Mouse (Mus musculus) MEL (cell line): ENCODE measurements around the gene Hmgcl. TPM values are rescaled to one million over a fixed set of nuclear protein-coding genes. Genes with fewer than 3 reads are reported as not detected.

ENCODE experiments used
- DNase-seq: peaks from one replicate; pipeline ENCODE4 v3.0.0; 2011; ENCODE audit warnings: low read depth, low spot score
- H3K27ac ChIP-seq: 2 replicates; pipeline ENCODE4 v1.5.1; 2012; ENCODE audit warnings: low read depth, mild to moderate bottlenecking, control low read depth, low read length, moderate library complexity; ENCODE audit not compliant: control insufficient read depth
- H3K27me3 ChIP-seq, 2 experiments: fragments of 150-350 bp in 1 of 2; sonication (generic) in 1 of 2; 2 replicates each; pipeline ENCODE4 v1.6.1; 2012; ENCODE audit warnings: low read length in 2 of 2, mild to moderate bottlenecking in 2 of 2, improper control_type of control experiment in 1 of 2, moderate library complexity in 1 of 2; ENCODE audit not compliant: insufficient read depth in 2 of 2, control insufficient read depth in 1 of 2
- H3K36me3 ChIP-seq, 2 experiments: 2 replicates each; pipeline ENCODE4 v1.6.1; 2012 to 2014; ENCODE audit warnings: low read length in 2 of 2, improper control_type of control experiment in 1 of 2, inconsistent platforms in 1 of 2, mild to moderate bottlenecking in 1 of 2; ENCODE audit not compliant: insufficient read depth in 2 of 2, control insufficient read depth in 1 of 2
- H3K4me1 ChIP-seq, 2 experiments: fragments of 150-350 bp in 1 of 2; sonication (generic) in 1 of 2; 2 replicates each; pipeline ENCODE4 v1.6.1; 2012; ENCODE audit warnings: low read length in 2 of 2, improper control_type of control experiment in 1 of 2, mild to moderate bottlenecking in 1 of 2; ENCODE audit not compliant: insufficient read depth in 2 of 2, control insufficient read depth in 1 of 2
- H3K4me3 ChIP-seq, 2 experiments: fragments of 150-350 bp in 1 of 2; sonication (generic) in 1 of 2; 2 replicates each; pipeline ENCODE4 v1.5.1; 2012; ENCODE audit warnings: low read depth in 2 of 2, low read length in 2 of 2, mild to moderate bottlenecking in 2 of 2, moderate library complexity in 2 of 2, control low read depth in 1 of 2, improper control_type of control experiment in 1 of 2; ENCODE audit not compliant: control insufficient read depth in 1 of 2, insufficient read depth in 1 of 2
- H3K79me2 ChIP-seq: 2 replicates; pipeline ENCODE4 v1.6.1; 2012; ENCODE audit warnings: mild to moderate bottlenecking, low read length, moderate library complexity; ENCODE audit not compliant: control insufficient read depth, poor library complexity, insufficient read depth
- H3K9ac ChIP-seq: 2 replicates; pipeline ENCODE4 v1.6.1; 2012; ENCODE audit warnings: low read depth, mild to moderate bottlenecking, control low read depth, low read length, moderate library complexity; ENCODE audit not compliant: control insufficient read depth, poor library complexity, severe bottlenecking
- H3K9me3 ChIP-seq: fragments of 150-350 bp; sonication (generic); replicated peaks from 2 replicates; pipeline ENCODE4 v1.6.1; 2012; ENCODE audit warnings: mild to moderate bottlenecking, low read length, improper control_type of control experiment, moderate library complexity; ENCODE audit not compliant: insufficient read depth
- CHD2 ChIP-seq: IDR thresholded peaks from 2 replicates; pipeline ENCODE4 v1.6.1; 2011; ENCODE audit warnings: low read length, improper control_type of control experiment
- E2F4 ChIP-seq: IDR thresholded peaks from 2 replicates; pipeline ENCODE4 v1.6.1; 2011; ENCODE audit warnings: low read depth, low read length, improper control_type of control experiment, borderline replicate concordance
- ELF1 ChIP-seq: IDR thresholded peaks from 2 replicates; pipeline ENCODE4 v1.6.1; 2014; ENCODE audit warnings: low read depth, mild to moderate bottlenecking, inconsistent platforms, low read length, improper control_type of control experiment, moderate library complexity
- EP300 ChIP-seq, 2 experiments: IDR thresholded peaks; 2 replicates each; pipeline ENCODE4 v1.6.1; 2011; ENCODE audit warnings: improper control_type of control experiment in 2 of 2, low read length in 2 of 2, low read depth in 1 of 2, mild to moderate bottlenecking in 1 of 2
- ETS1 ChIP-seq: IDR thresholded peaks from 2 replicates; pipeline ENCODE4 v1.6.1; 2012; ENCODE audit warnings: low read depth, mild to moderate bottlenecking, inconsistent platforms, low read length, improper control_type of control experiment, moderate library complexity
- GABPA ChIP-seq: IDR thresholded peaks from 2 replicates; pipeline ENCODE4 v1.6.1; 2012; ENCODE audit warnings: low read depth, mild to moderate bottlenecking, inconsistent platforms, low read length, improper control_type of control experiment, moderate library complexity
- GATA1 ChIP-seq: IDR thresholded peaks from 2 replicates; pipeline ENCODE4 v1.6.1; 2011; ENCODE audit warnings: low read depth, low read length, improper control_type of control experiment
- HCFC1 ChIP-seq: IDR thresholded peaks from 2 replicates; pipeline ENCODE4 v1.6.1; 2012; ENCODE audit warnings: low read depth, mild to moderate bottlenecking, inconsistent platforms, low read length, improper control_type of control experiment, moderate library complexity
- JUND ChIP-seq: IDR thresholded peaks from 2 replicates; pipeline ENCODE4 v1.6.1; 2011; ENCODE audit warnings: low read depth, mild to moderate bottlenecking, improper control_type of control experiment, low read length
- KAT2A ChIP-seq: conservative IDR thresholded peaks from 2 replicates; pipeline ENCODE4 v1.6.1; 2012; ENCODE audit warnings: low read depth, low read length, improper control_type of control experiment, inconsistent platforms
- MAX ChIP-seq: IDR thresholded peaks from 2 replicates; pipeline ENCODE4 v1.6.1; 2011; ENCODE audit warnings: low read length, improper control_type of control experiment
- MAZ ChIP-seq: IDR thresholded peaks from 2 replicates; pipeline ENCODE4 v1.6.1; 2012; ENCODE audit warnings: low read depth, mild to moderate bottlenecking, inconsistent platforms, low read length, improper control_type of control experiment
- MEF2A ChIP-seq: IDR thresholded peaks from 2 replicates; pipeline ENCODE4 v1.6.1; 2014; ENCODE audit warnings: low read depth, mild to moderate bottlenecking, inconsistent platforms, low read length, improper control_type of control experiment; ENCODE audit not compliant: poor library complexity, insufficient replicate concordance, severe bottlenecking; ENCODE audit errors: extremely low read depth
- MXI1 ChIP-seq: IDR thresholded peaks from 2 replicates; pipeline ENCODE4 v1.6.1; 2011; ENCODE audit warnings: mild to moderate bottlenecking, low read depth, low read length, improper control_type of control experiment
- MYB ChIP-seq: IDR thresholded peaks from 2 replicates; pipeline ENCODE4 v1.6.1; 2011; ENCODE audit warnings: mild to moderate bottlenecking, low read depth, low read length, improper control_type of control experiment
- NELFE ChIP-seq: IDR thresholded peaks from 2 replicates; pipeline ENCODE4 v1.6.1; 2011; ENCODE audit warnings: low read depth, low read length, improper control_type of control experiment
- NRF1 ChIP-seq: IDR thresholded peaks from 2 replicates; pipeline ENCODE4 v1.6.1; 2014; ENCODE audit warnings: low read depth, mild to moderate bottlenecking, inconsistent platforms, low read length, improper control_type of control experiment, moderate library complexity; ENCODE audit not compliant: poor library complexity, insufficient read depth, severe bottlenecking
- POLR2A ChIP-seq, 2 experiments: IDR thresholded peaks; 2 replicates each; pipeline ENCODE4 v1.6.1; 2011 to 2012; ENCODE audit warnings: low read length in 2 of 2, mild to moderate bottlenecking in 2 of 2, control low read depth in 1 of 2, improper control_type of control experiment in 1 of 2, low read depth in 1 of 2, moderate library complexity in 1 of 2; ENCODE audit not compliant: control insufficient read depth in 1 of 2, insufficient read depth in 1 of 2, poor library complexity in 1 of 2
- POLR2AphosphoS2 ChIP-seq: IDR thresholded peaks from 2 replicates; pipeline ENCODE4 v1.6.1; 2011; ENCODE audit warnings: low read length, improper control_type of control experiment
- POLR2AphosphoS5 ChIP-seq: IDR thresholded peaks from 2 replicates; pipeline ENCODE4 v1.6.1; 2012; ENCODE audit warnings: low read depth, borderline replicate concordance, mild to moderate bottlenecking, inconsistent platforms, low read length, moderate library complexity, mixed read lengths
- RCOR1 ChIP-seq: IDR thresholded peaks from 2 replicates; pipeline ENCODE4 v1.6.1; 2012; ENCODE audit warnings: low read depth, mild to moderate bottlenecking, inconsistent platforms, low read length, improper control_type of control experiment
- SIN3A ChIP-seq: IDR thresholded peaks from 2 replicates; pipeline ENCODE4 v1.6.1; 2012; ENCODE audit warnings: low read length, improper control_type of control experiment, inconsistent platforms
- SMC3 ChIP-seq: IDR thresholded peaks from 2 replicates; pipeline ENCODE4 v1.6.1; 2011; ENCODE audit warnings: low read depth, low read length, improper control_type of control experiment
- TAL1 ChIP-seq: IDR thresholded peaks from 2 replicates; pipeline ENCODE4 v1.6.1; 2012; ENCODE audit warnings: mild to moderate bottlenecking, inconsistent platforms, low read length, moderate library complexity, mixed read lengths
- TBP ChIP-seq: IDR thresholded peaks from 2 replicates; pipeline ENCODE4 v1.8.0; 2011; ENCODE audit warnings: low read depth, low read length, improper control_type of control experiment
- TCF12 ChIP-seq: IDR thresholded peaks from 2 replicates; pipeline ENCODE4 v1.6.1; 2014; ENCODE audit warnings: low read depth, mild to moderate bottlenecking, inconsistent platforms, low read length, improper control_type of control experiment, moderate library complexity
- USF1 ChIP-seq: IDR thresholded peaks from 2 replicates; pipeline ENCODE4 v1.6.1; 2014; ENCODE audit warnings: low read depth, mild to moderate bottlenecking, inconsistent platforms, low read length, improper control_type of control experiment, moderate library complexity
- USF2 ChIP-seq, 2 experiments: IDR thresholded peaks; 2 replicates each; pipeline ENCODE4 v1.6.1; 2011 to 2012; ENCODE audit warnings: improper control_type of control experiment in 2 of 2, low read length in 2 of 2, borderline replicate concordance in 1 of 2, inconsistent platforms in 1 of 2, low read depth in 1 of 2, mild to moderate bottlenecking in 1 of 2; ENCODE audit not compliant: insufficient read depth in 1 of 2
- ZC3H11A ChIP-seq: IDR thresholded peaks from 2 replicates; pipeline ENCODE4 v1.6.1; 2012; ENCODE audit warnings: low read depth, mild to moderate bottlenecking, inconsistent platforms, low read length, improper control_type of control experiment
- ZKSCAN1 ChIP-seq: IDR thresholded peaks from 2 replicates; pipeline ENCODE4 v1.6.1; 2012; ENCODE audit warnings: low read depth, mild to moderate bottlenecking, inconsistent platforms, low read length, improper control_type of control experiment, moderate library complexity
- ZMIZ1 ChIP-seq: IDR thresholded peaks from 2 replicates; pipeline ENCODE4 v1.6.1; 2012; ENCODE audit warnings: low read depth, mild to moderate bottlenecking, inconsistent platforms, low read length, improper control_type of control experiment, moderate library complexity
- ZNF384 ChIP-seq: IDR thresholded peaks from 2 replicates; pipeline ENCODE4 v1.6.1; 2012; ENCODE audit warnings: low read depth, mild to moderate bottlenecking, inconsistent platforms, low read length, improper control_type of control experiment
- polyA plus RNA-seq, 2 experiments: library from polyadenylated mRNA; stranded (reverse) in 1 of 2; unstranded in 1 of 2; fragments of >175 nt in 1 of 2; fragments of >200 nt in 1 of 2; gene quantifications; 2 replicates each; pipeline versions ENCODE4 v1.2.1 to v1.2.4; 2012; ENCODE audit warnings: low replicate concordance in 2 of 2, low read depth in 1 of 2; ENCODE audit not compliant: insufficient read length in 2 of 2, insufficient read depth in 1 of 2, missing spikeins in 1 of 2
- total RNA-seq: library from RNA; depleted of rRNA; stranded (reverse); fragments of 300-350 nt; gene quantifications from 2 replicates; pipeline ENCODE4 v1.2.3, GENCODE M21; 2012; rRNA removed

The Hmgcl gene
- total RNA-seq, result 48.5 and 48.7 TPM in 2 replicates
- polyA plus RNA-seq, result 10 to 100 TPM in 1 of 2 experiments, not detected in 1; 66.5 TPM

DNA sequence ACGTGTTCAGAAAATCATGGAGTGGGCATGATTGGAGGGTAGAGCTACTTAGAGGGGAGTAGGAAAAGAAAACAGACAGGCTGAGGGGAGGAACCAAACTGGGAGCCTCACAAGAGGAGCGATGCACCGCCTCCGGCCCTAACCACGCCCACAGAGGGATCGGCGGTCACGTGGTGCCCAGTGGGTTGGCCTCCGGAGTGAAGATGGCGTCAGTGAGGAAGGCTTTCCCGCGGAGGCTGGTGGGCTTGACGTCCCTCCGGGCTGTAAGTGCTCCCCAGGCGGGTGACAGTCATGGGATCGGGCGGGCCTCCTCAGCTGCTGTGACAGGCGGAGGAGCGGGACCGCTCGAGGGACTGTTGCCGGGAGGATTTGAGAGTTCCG, at the start of gene Hmgcl:
TSS of gene Hmgcl (plus strand) at position 171 of the 381 bp plus-strand sequence.
- Histone ChIP-seq H3K27me3 (no peaks in the 10 kb centered on the region), H3K79me2 (peaks cover 17% of the 10 kb centered on the region), H3K36me3 (peaks cover 3 to 20% of the 10 kb centered on the region in 2 experiments), H3K4me3 (peak within 1 kb of the TSS; percentile 73 to 81), H3K9me3 (no peaks in the 10 kb centered on the region), H3K27ac (peak within 1 kb of the TSS; percentile 43), H3K9ac (peak within 1 kb of the TSS; percentile 73), H3K4me1 (peaks cover 7 to 12% of the 10 kb centered on the region in 2 experiments; a peak in 3 of 4 replicates)
- TF ChIP-seq CHD2 (no peak), JUND (no peak), KAT2A (no peak), MAX (peak; percentile 97), MYB (no peak), RCOR1 (no peak), ETS1 (no peak), MXI1 (no peak), NRF1 (no peak), ZNF384 (no peak), POLR2A (IDR thresholded peaks at IDR 0.05; ENCODE audit: control insufficient read depth in 1 of 2, insufficient read depth in 1 of 2, low read depth in 1 of 2, low read length in 2 of 2, poor library complexity in 1 of 2) (peak; percentile 75 to 76), ZKSCAN1 (no peak), GABPA (no peak), E2F4 (no peak), ZC3H11A (no peak), MEF2A (no peak), SMC3 (no peak), TBP (peak; percentile 86), USF1 (peak; percentile 99), USF2 (IDR thresholded peaks at IDR 0.05; ENCODE audit: borderline replicate concordance in 1 of 2, insufficient read depth in 1 of 2, low read depth in 1 of 2, low read length in 2 of 2) (peak; percentile 81 to 95), ZMIZ1 (peak; percentile 66; the same call in 1 of the 2 replicates), NELFE (peak; percentile 67), TAL1 (no peak), HCFC1 (peak; percentile 55), EP300 (IDR thresholded peaks at IDR 0.05; ENCODE audit: low read depth in 1 of 2, low read length in 2 of 2) (no peak), MAZ (no peak), ELF1 (no peak), TCF12 (peak; percentile 71), SIN3A (0 out of 2 replicates have a peak, but pooled peaks have one; percentile 70), POLR2AphosphoS2 (peak; percentile 70), POLR2AphosphoS5 (no peak; the same call in 1 of the 2 replicates), GATA1 (no peak)
- DNase-seq, result peak; percentile 95
